Mouse (Mus musculus) liver, embryonic 12.5 days (tissue): Measurements from ENCODE around the gene Rnf130. TPM values are rescaled to one million over a fixed set of nuclear protein-coding genes. Genes with fewer than 3 reads are reported as not detected.

Experiments used
- ATAC-seq: fragments of 200-750 bp; cut with Nextera tagmentation; 2 replicates; pipeline ENCODE4 v1.8.0; 2017; ENCODE audit warnings: moderate number of reproducible peaks, mild to moderate bottlenecking, moderate library complexity
- H3K27ac ChIP-seq: fragments of 300-500 bp; sonication (generic); 2 replicates; pipeline ENCODE4 v1.5.1; 2016; ENCODE audit warnings: mild to moderate bottlenecking
- H3K27me3 ChIP-seq: fragments of 300-500 bp; sonication (generic); replicated peaks from 2 replicates; pipeline ENCODE4 v1.6.1; 2016; ENCODE audit warnings: mild to moderate bottlenecking, moderate library complexity
- H3K36me3 ChIP-seq: fragments of 300-500 bp; sonication (generic); 2 replicates; pipeline ENCODE4 v1.6.1; 2016; ENCODE audit warnings: mild to moderate bottlenecking, moderate library complexity
- H3K4me1 ChIP-seq: fragments of 300-500 bp; sonication (generic); 2 replicates; pipeline ENCODE4 v1.6.1; 2016
- H3K4me2 ChIP-seq: fragments of 300-500 bp; sonication (generic); 2 replicates; pipeline ENCODE4 v1.6.1; 2016; ENCODE audit warnings: mild to moderate bottlenecking, moderate library complexity
- H3K4me3 ChIP-seq: fragments of 300-500 bp; sonication (generic); 2 replicates; pipeline ENCODE4 v1.5.1; 2016; ENCODE audit warnings: mild to moderate bottlenecking, moderate library complexity
- H3K9ac ChIP-seq: fragments of 300-500 bp; sonication (generic); 2 replicates; pipeline ENCODE4 v1.6.1; 2016; ENCODE audit warnings: mild to moderate bottlenecking, moderate library complexity
- H3K9me3 ChIP-seq: fragments of 300-500 bp; sonication (generic); replicated peaks from 2 replicates; pipeline ENCODE4 v1.6.1; 2016; ENCODE audit warnings: mild to moderate bottlenecking, moderate library complexity
- WGBS: fragments of 180-500 bp; shearing (Covaris S2); methylation state at CpG from one replicate; pipeline ENCODE4 v1.1.7; 2016; ENCODE audit not compliant: insufficient replicate concordance; 5-methylcytosine and 5-hydroxymethylcytosine counted together
- polyA plus RNA-seq: library from polyadenylated mRNA; unstranded; fragments of >200 nt; fragmentation: Nextera tagmentation; extraction: Ambion mirVana; gene quantifications from 2 replicates; pipeline ENCODE4 v1.2.1, GENCODE M21; 2016

Gene Rnf130
- polyA plus RNA-seq, 1 experiment from 2014 or later = 39.2 TPM

DNA sequence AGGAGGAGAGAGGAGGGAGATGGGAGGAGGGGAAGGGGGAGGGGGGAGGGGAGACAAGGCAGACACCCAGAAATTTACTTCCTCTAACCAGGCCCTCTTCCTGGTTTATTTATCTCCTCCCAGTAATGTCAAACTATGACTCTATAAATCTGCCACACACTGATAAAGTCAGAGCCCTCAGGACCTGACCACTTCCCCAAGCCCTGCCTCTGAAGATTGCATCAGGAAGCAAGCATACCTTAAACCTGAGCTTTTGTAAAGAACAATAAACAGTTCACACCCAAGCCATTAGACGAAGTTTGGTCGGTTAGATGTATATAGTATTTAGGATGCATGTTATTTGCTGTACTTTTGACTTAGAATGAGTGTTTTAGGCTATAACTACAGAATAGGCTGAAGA, 30.6 kb upstream of the Rnf130 start:
- Histone ChIP-seq H3K4me1 (peaks cover 35% of the 10 kb centered on the region), H3K4me2 (no peak overlapping the region), H3K4me3 (no peak overlapping the region), H3K9ac (no peak overlapping the region), H3K36me3 (no peaks in the 10 kb centered on the region), H3K27ac (0 out of 2 replicates have a peak overlapping the region, but pooled peaks have one; percentile 2), H3K9me3 (no peaks in the 10 kb centered on the region), H3K27me3 (no peaks in the 10 kb centered on the region)
- ATAC-seq = peak; percentile 81
- WGBS = 16% methylated on average over 2 of the region's 2 CpGs

GRCm38 (mm10) chr11:49996398-49996797, 28.7 kb upstream of the Rnf130 start:
- H3K4me2 ChIP-seq = no peak overlapping the region
- no peak for ATAC-seq
- no peaks in the 10 kb centered on the region for H3K36me3 ChIP-seq
- peaks cover 31% of the 10 kb centered on the region for H3K4me1 ChIP-seq
- WGBS = 44% methylated on average over 4 of the region's 4 CpGs
- no peak overlapping the region for H3K4me3 ChIP-seq
- no peaks in the 10 kb centered on the region for H3K9me3 ChIP-seq
- H3K27ac ChIP-seq = no peak overlapping the region
- H3K27me3 ChIP-seq = no peaks in the 10 kb centered on the region
- no peak overlapping the region for H3K9ac ChIP-seq

- H3K4me2 ChIP-seq = no peak overlapping the region
- H3K9ac ChIP-seq = no peak overlapping the region
- no peaks in the 10 kb centered on the region for H3K9me3 ChIP-seq
- H3K27ac ChIP-seq = no peak overlapping the region
- H3K36me3 ChIP-seq = no peaks in the 10 kb centered on the region
- ATAC-seq = no peak
- H3K27me3 ChIP-seq = no peaks in the 10 kb centered on the region
- H3K4me3 ChIP-seq = no peak overlapping the region
- peaks cover 31% of the 10 kb centered on the region for H3K4me1 ChIP-seq
- 47% methylated on average over 5 of the region's 5 CpGs for WGBS
Observed at GRCm38 (mm10) chr11:49997321-49997720, 27.8 kb upstream of the Rnf130 start.

DNA sequence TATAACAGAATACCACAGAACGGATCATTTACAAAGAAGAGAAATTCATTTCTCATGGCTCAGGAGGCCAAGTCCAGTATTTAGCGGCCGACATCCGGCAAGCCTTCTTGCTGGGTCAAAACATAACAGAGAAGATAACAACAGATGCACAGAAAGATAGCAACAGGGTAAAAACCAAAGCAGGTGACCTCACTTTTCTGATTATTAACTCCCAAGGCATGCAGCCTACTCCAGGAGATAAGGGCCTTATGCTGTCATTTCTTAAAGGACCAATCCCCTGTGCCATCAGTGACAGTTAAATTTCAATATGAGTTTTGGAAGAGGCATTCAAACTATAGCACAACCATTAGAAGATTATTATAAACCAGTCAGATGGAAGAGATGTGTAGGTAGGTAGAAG, 22.3 kb upstream of the Rnf130 start:
- 47% methylated on average over 4 of the region's 4 CpGs for WGBS
- no peak overlapping the region for H3K27ac ChIP-seq
- no peaks in the 10 kb centered on the region for H3K36me3 ChIP-seq
- H3K4me3 ChIP-seq = no peak overlapping the region
- no peak for ATAC-seq
- peaks cover 5% of the 10 kb centered on the region; the same call in 1 of the 2 replicates for H3K4me1 ChIP-seq
- H3K9ac ChIP-seq = no peak overlapping the region
- no peaks in the 10 kb centered on the region for H3K9me3 ChIP-seq
- H3K27me3 ChIP-seq = no peaks in the 10 kb centered on the region
- H3K4me2 ChIP-seq = no peak overlapping the region

GRCm38 (mm10) chr11:50007776-50008175, 17.4 kb upstream of the Rnf130 start:
- Histone ChIP-seq H3K9me3 (no peaks in the 10 kb centered on the region), H3K9ac (no peak overlapping the region), H3K4me2 (no peak overlapping the region), H3K27ac (no peak overlapping the region), H3K4me3 (no peak overlapping the region), H3K4me1 (peaks cover 2% of the 10 kb centered on the region; the same call in 1 of the 2 replicates), H3K36me3 (no peaks in the 10 kb centered on the region), H3K27me3 (0 out of 2 replicates have a peak, but pooled peaks cover under 1% of the 10 kb centered on the region)
- no peak for ATAC-seq
- WGBS = 70% methylated on average over 10 of the region's 10 CpGs

DNA sequence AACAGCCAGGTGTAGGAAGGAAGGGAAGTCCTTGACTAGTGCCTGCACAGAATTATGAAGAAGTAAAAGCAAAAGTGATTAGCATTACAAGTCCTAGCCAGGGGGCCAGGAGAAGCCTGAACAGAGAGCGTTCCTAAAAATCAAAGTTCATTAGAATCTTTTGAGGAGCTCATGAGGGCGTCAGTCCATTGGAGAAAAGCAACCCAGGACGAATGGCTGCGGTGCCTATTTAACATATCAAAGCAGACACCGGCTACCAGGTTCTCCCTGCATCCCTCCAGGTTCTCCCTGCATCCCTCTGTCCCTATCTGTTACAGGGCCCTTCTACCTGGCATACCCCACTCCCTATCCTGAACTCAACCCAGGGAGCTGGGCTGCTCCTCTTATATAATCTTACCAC, 16.9 kb upstream of the Rnf130 start:
- WGBS = 51% methylated on average over 5 of the region's 5 CpGs
- Histone ChIP-seq H3K4me1 (no peaks in the 10 kb centered on the region), H3K36me3 (no peaks in the 10 kb centered on the region), H3K9ac (no peak overlapping the region), H3K4me2 (no peak overlapping the region), H3K27ac (no peak overlapping the region), H3K4me3 (no peak overlapping the region), H3K9me3 (no peaks in the 10 kb centered on the region), H3K27me3 (0 out of 2 replicates have a peak, but pooled peaks cover 5% of the 10 kb centered on the region)
- ATAC-seq = no peak

DNA sequence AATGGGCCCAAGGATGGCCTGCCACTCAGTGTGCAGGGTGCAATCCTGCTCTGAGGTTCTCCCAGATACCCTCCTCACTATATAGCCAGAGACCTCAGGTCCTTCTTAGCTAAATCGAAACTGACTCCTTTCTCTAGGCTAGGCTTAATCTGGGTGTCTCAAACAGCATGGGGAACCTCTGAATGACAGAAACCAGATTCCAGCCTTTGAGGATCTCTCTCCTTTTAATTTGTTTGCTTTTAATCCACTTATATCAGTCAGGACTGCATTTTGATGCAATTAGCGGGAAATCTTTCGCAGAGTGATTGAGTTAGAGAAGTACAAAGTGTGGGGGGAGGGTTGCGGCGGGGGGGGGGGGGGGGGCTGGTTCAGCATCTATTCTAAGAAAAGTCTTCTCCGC, 12.1 kb upstream of the Rnf130 start:
- no peak for ATAC-seq
- no peak overlapping the region for H3K9ac ChIP-seq
- 70% methylated on average over 6 of the region's 6 CpGs for WGBS

GRCm38 (mm10) chr11:50016503-50016902, 8.6 kb upstream of the Rnf130 start:
- Histone ChIP-seq H3K9me3 (no peaks in the 10 kb centered on the region), H3K4me1 (no peaks in the 10 kb centered on the region), H3K4me2 (no peak overlapping the region), H3K27ac (no peak overlapping the region), H3K4me3 (no peak overlapping the region), H3K27me3 (peaks cover 13% of the 10 kb centered on the region; the same call in 1 of the 2 replicates), H3K9ac (no peak overlapping the region), H3K36me3 (no peaks in the 10 kb centered on the region)
- no peak for ATAC-seq
- 63% methylated on average over 5 of the region's 5 CpGs for WGBS

More for the DNA sequence above, 12.1 kb upstream of the Rnf130 start:
- Histone ChIP-seq H3K27ac (no peak overlapping the region), H3K36me3 (no peaks in the 10 kb centered on the region), H3K27me3 (0 out of 2 replicates have a peak, but pooled peaks cover 7% of the 10 kb centered on the region), H3K4me1 (no peaks in the 10 kb centered on the region), H3K4me3 (no peak overlapping the region), H3K4me2 (no peak overlapping the region), H3K9me3 (no peaks in the 10 kb centered on the region)

DNA sequence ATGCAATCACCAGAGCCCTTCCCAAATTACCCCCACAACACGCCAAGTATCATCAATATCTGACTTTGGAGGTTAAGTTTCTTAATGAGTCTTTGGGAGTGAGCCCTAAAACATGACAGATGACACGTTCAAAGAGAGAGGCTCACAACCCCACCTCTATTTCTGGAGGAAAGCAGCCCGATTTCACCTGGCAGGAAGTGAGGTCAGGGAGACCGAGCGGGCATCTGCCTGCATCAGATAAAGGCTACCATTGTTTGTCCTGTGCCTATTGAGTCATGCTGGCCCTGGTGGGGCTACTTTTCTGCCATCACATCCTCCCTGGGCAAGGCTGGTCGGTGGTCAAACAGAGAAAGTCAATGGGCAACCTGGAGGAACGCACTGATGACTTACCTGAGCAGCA, 7.6 kb upstream of the Rnf130 start:
- WGBS = 43% methylated on average over 7 of the region's 7 CpGs
- Histone ChIP-seq H3K27me3 (peaks cover 16% of the 10 kb centered on the region; the same call in 1 of the 2 replicates), H3K9ac (no peak overlapping the region), H3K9me3 (no peaks in the 10 kb centered on the region), H3K36me3 (no peaks in the 10 kb centered on the region), H3K27ac (no peak overlapping the region), H3K4me1 (no peaks in the 10 kb centered on the region), H3K4me2 (no peak overlapping the region), H3K4me3 (no peak overlapping the region)
- no peak for ATAC-seq

DNA sequence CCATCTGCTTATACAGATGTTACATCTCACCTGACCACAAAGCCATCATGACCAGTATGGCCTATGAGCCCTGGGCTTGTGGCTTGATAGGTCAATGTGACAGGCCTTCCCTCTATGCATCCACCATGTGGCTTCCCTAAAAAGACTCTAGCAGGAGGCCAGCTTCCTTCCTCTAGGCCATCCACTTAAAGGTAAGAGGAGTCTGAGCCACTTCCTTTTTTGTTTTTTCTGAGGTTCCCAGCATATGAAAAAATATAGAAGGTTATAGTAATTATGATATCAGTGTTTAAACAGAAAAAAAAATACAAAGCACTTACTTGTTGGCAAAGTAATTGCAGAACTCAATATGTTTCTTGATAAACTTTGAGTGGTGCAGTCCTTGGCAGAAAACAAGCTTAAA, 6.3 kb upstream of the Rnf130 start:
- H3K36me3 ChIP-seq = no peaks in the 10 kb centered on the region
- H3K4me2 ChIP-seq = no peak overlapping the region
- no peak overlapping the region for H3K9ac ChIP-seq
- peaks cover 9% of the 10 kb centered on the region; the same call in 1 of the 2 replicates for H3K27me3 ChIP-seq
- peaks cover under 1% of the 10 kb centered on the region; the same call in 1 of the 2 replicates for H3K4me1 ChIP-seq
- ATAC-seq = no peak
- no peak overlapping the region for H3K27ac ChIP-seq
- no peak overlapping the region for H3K4me3 ChIP-seq
- H3K9me3 ChIP-seq = no peaks in the 10 kb centered on the region

DNA sequence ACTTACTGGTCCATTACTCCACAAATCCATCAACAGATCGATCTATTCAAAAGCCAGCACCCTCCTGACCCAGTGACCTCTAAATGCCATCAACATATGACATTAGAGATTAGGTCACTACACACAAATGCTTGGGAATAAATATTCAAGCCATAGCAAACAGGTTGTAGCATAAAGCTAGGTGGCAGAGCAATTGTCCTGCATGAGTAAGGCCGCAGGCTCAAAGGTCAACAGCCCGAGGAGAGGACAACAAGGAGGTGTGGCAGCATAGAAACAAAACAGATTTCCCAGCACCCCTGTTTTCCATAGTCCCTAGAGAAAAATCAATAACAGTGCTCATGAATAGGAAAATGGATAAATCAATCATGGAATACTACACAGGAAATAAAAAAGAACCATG, 3.1 kb upstream of the Rnf130 start:
- peaks cover 19% of the 10 kb centered on the region; the same call in 1 of the 2 replicates for H3K27me3 ChIP-seq
- no peak overlapping the region for H3K4me2 ChIP-seq
- H3K27ac ChIP-seq = no peak overlapping the region
- H3K9ac ChIP-seq = no peak overlapping the region
- peaks cover 29% of the 10 kb centered on the region for H3K4me1 ChIP-seq
- H3K9me3 ChIP-seq = no peaks in the 10 kb centered on the region
- no peaks in the 10 kb centered on the region for H3K36me3 ChIP-seq
- WGBS = 66% methylated on average over 3 of the region's 3 CpGs
- H3K4me3 ChIP-seq = no peak overlapping the region
- no peak for ATAC-seq

GRCm38 (mm10) chr11:50024445-50024832, 707 bp upstream of the Rnf130 start:
- peak; percentile 20; the same call in 1 of the 2 replicates for ATAC-seq
- Histone ChIP-seq H3K27ac (no peak overlapping the region; the same call in 1 of the 2 replicates), H3K36me3 (no peaks in the 10 kb centered on the region), H3K4me2 (peak overlapping the region; percentile 100), H3K4me3 (peak overlapping the region; percentile 80), H3K4me1 (peaks cover 41% of the 10 kb centered on the region), H3K27me3 (peaks cover 19% of the 10 kb centered on the region; the same call in 1 of the 2 replicates), H3K9me3 (no peaks in the 10 kb centered on the region), H3K9ac (0 out of 2 replicates have a peak overlapping the region, but pooled peaks have one; percentile 88)
- 29% methylated on average over 6 of the region's 6 CpGs for WGBS
